ENCODE assay signal across 9 mouse cellular contexts in genomic region chr1:172295751-172296197, GRCm38 (mm10). TPM values are rescaled to one million over a fixed set of nuclear protein-coding genes. Genes with fewer than 3 reads are reported as not detected.
DNase-seq lines count a peak whose midpoint lies in the region; ATAC-seq lines count a peak whose summit lies in the region.
"Had no signal": no experiment of that assay in that cellular context is flagged by ENCODE, and none has a peak within 500 bp of the region (broad histone marks: within the 10 kb centered on the region; RNA-seq: fewer than 3 reads in every experiment).

No protein-coding gene starts in this region.

- no peaks in the 10 kb centered on the region for H3K27me3 ChIP-seq in embryonic facial prominence, embryonic 11.5 days (ENCODE audit: control insufficient read depth, insufficient read depth, low read length)
- H3K27me3 ChIP-seq in heart, embryonic 12.5 days (replicated peaks) = no peaks in the 10 kb centered on the region
- peaks cover 77% of the 10 kb centered on the region for H3K27me3 ChIP-seq in liver, embryonic 12.5 days (replicated peaks)

- ATAC-seq in embryonic facial prominence, embryonic 11.5 days (replicated peaks; ENCODE audit: insufficient number of reproducible peaks, low FRiP score, low TSS enrichment, low read depth) = no peak
- no peak for ATAC-seq in heart, embryonic 12.5 days (ENCODE audit: insufficient number of reproducible peaks, low FRiP score)
- ATAC-seq in megakaryocyte progenitor cell, adult 5-6 weeks (replicated peaks; ENCODE audit: poor library complexity) = 0 out of 2 replicates have a peak, but pooled peaks have one; percentile 26
- no peak for ATAC-seq in liver, embryonic 12.5 days

- peaks cover 6% of the 10 kb centered on the region; the same call in 1 of the 2 replicates for H3K4me1 ChIP-seq in embryonic facial prominence, embryonic 11.5 days (ENCODE audit: control insufficient read depth, insufficient read depth, low read length)
- peaks cover 58% of the 10 kb centered on the region for H3K4me1 ChIP-seq in heart, embryonic 12.5 days (replicated peaks)
- 0 out of 2 replicates have a peak, but pooled peaks cover 3% of the 10 kb centered on the region for H3K4me1 ChIP-seq in liver, embryonic 12.5 days

- no peaks in the 10 kb centered on the region for H3K36me3 ChIP-seq in embryonic facial prominence, embryonic 11.5 days (replicated peaks; ENCODE audit: control insufficient read depth, insufficient read depth, low read depth, low read length)
- H3K36me3 ChIP-seq in heart, embryonic 12.5 days = peaks cover 20% of the 10 kb centered on the region
- H3K36me3 ChIP-seq in liver, embryonic 12.5 days = no peaks in the 10 kb centered on the region

- 54% methylated on average over 4 of the region's 4 CpGs for WGBS in embryonic facial prominence, embryonic 11.5 days
- 31% methylated on average over 4 of the region's 4 CpGs for WGBS in heart, embryonic 12.5 days
- WGBS in liver, embryonic 12.5 days (ENCODE audit: insufficient replicate concordance) = 42% methylated on average over 4 of the region's 4 CpGs

- H3K4me2 ChIP-seq in embryonic facial prominence, embryonic 11.5 days (ENCODE audit: low read depth, low read length) = no peak overlapping the region
- peak overlapping the region; percentile 68 for H3K4me2 ChIP-seq in heart, embryonic 12.5 days
- no peak overlapping the region for H3K4me2 ChIP-seq in liver, embryonic 12.5 days

- DNase-seq in layer of hippocampus, postnatal 10 days (ENCODE audit: low spot score in 2 of 2) = peak; percentile 75 to 80
- DNase-seq in layer of hippocampus, adult 9-11 months = no peak
- DNase-seq in embryonic facial prominence, embryonic 11.5 days (ENCODE audit: low spot score) = no peak
- DNase-seq in adrenal gland, postnatal 25 days = no peak
- no peak for DNase-seq in embryo, embryonic 9.5 days (ENCODE audit: extremely low spot score)

- H3K27ac ChIP-seq in embryonic facial prominence, embryonic 11.5 days (replicated peaks; ENCODE audit: low read depth, low read length) = no peak overlapping the region
- peak overlapping the region; percentile 81 for H3K27ac ChIP-seq in heart, embryonic 12.5 days (ENCODE audit: poor library complexity, severe bottlenecking)
- no peak overlapping the region for H3K27ac ChIP-seq in liver, embryonic 12.5 days

- peak overlapping the region; percentile 33; the same call in 1 of the 2 replicates for H3K9ac ChIP-seq in embryonic facial prominence, embryonic 11.5 days (replicated peaks; ENCODE audit: low read length)
- peak overlapping the region; percentile 50; the same call in 1 of the 2 replicates for H3K9ac ChIP-seq in heart, embryonic 12.5 days
- no peak overlapping the region for H3K9ac ChIP-seq in liver, embryonic 12.5 days

- no peak overlapping the region for H3K4me3 ChIP-seq in embryonic facial prominence, embryonic 11.5 days (ENCODE audit: low read depth, low read length)
- no peak overlapping the region for H3K4me3 ChIP-seq in heart, embryonic 12.5 days
- no peak overlapping the region for H3K4me3 ChIP-seq in liver, embryonic 12.5 days

- H3K9me3 ChIP-seq in embryonic facial prominence, embryonic 11.5 days (replicated peaks; ENCODE audit: control insufficient read depth, low read length) = no peaks in the 10 kb centered on the region
- no peaks in the 10 kb centered on the region for H3K9me3 ChIP-seq in heart, embryonic 12.5 days (replicated peaks)
- no peaks in the 10 kb centered on the region for H3K9me3 ChIP-seq in liver, embryonic 12.5 days (replicated peaks)

RNA-seq across cellular contexts. Expression of gene Atp1a2, which starts 2.1 kb away (rescaled TPM):
- 100 to 1,000 TPM; 472 TPM for total RNA-seq in layer of hippocampus, postnatal 10 days (2021)
- 0.60 and 0.65 TPM in 2 replicates for polyA plus RNA-seq in embryonic facial prominence, embryonic 11.5 days (2014; fragmentation: Nextera tagmentation; extraction: Ambion mirVana)
- polyA plus RNA-seq in heart, embryonic 12.5 days (2016; fragmentation: Nextera tagmentation; extraction: Ambion mirVana) = 23.4 and 25.9 TPM in 2 replicates
- total RNA-seq in megakaryocyte progenitor cell, adult 5-6 weeks (2015) = not detected in 2 replicates
- not detected in 2 replicates for total RNA-seq in megakaryocyte progenitor cell, adult 5-6 weeks (2017)
- total RNA-seq in adrenal gland, postnatal 25 days (2021) = 110 and 122 TPM in 2 replicates
- 0.24 and 0.36 TPM in 2 replicates for polyA plus RNA-seq in liver, embryonic 12.5 days (2016; fragmentation: Nextera tagmentation; extraction: Ambion mirVana)

RNA-seq across cellular contexts. Expression of gene Kcnj9, which starts 33.3 kb away (rescaled TPM):
- 10 to 100 TPM; 38.4 to 46.7 TPM for total RNA-seq in layer of hippocampus, postnatal 10 days (2021)
- 0.54 and 0.65 TPM in 2 replicates for polyA plus RNA-seq in embryonic facial prominence, embryonic 11.5 days (2014; fragmentation: Nextera tagmentation; extraction: Ambion mirVana)
- not detected in 2 replicates for polyA plus RNA-seq in heart, embryonic 12.5 days (2016; fragmentation: Nextera tagmentation; extraction: Ambion mirVana)
- total RNA-seq in megakaryocyte progenitor cell, adult 5-6 weeks (2015) = not detected in 2 replicates
- not detected in 2 replicates for total RNA-seq in megakaryocyte progenitor cell, adult 5-6 weeks (2017)
- total RNA-seq in adrenal gland, postnatal 25 days (2021) = 0.18 TPM in 1 of 2 replicates, not detected in the other
- not detected in 2 replicates for polyA plus RNA-seq in liver, embryonic 12.5 days (2016; fragmentation: Nextera tagmentation; extraction: Ambion mirVana)

RNA-seq across cellular contexts. Expression of gene Igsf8, which starts 34.3 kb away (rescaled TPM):
- 100 to 1,000 TPM; 178 to 204 TPM for total RNA-seq in layer of hippocampus, postnatal 10 days (2021)
- 30.1 and 36.7 TPM in 2 replicates for polyA plus RNA-seq in embryonic facial prominence, embryonic 11.5 days (2014; fragmentation: Nextera tagmentation; extraction: Ambion mirVana)
- polyA plus RNA-seq in heart, embryonic 12.5 days (2016; fragmentation: Nextera tagmentation; extraction: Ambion mirVana) = 24.0 and 26.1 TPM in 2 replicates
- 28.8 and 29.7 TPM in 2 replicates for total RNA-seq in megakaryocyte progenitor cell, adult 5-6 weeks (2015)
- total RNA-seq in megakaryocyte progenitor cell, adult 5-6 weeks (2017) = 25.5 and 30.6 TPM in 2 replicates
- 33.7 and 48.7 TPM in 2 replicates for total RNA-seq in adrenal gland, postnatal 25 days (2021)
- 19.0 and 20.5 TPM in 2 replicates for polyA plus RNA-seq in liver, embryonic 12.5 days (2016; fragmentation: Nextera tagmentation; extraction: Ambion mirVana)

RNA-seq across cellular contexts. Expression of gene Atp1a4, which starts 37.6 kb away (rescaled TPM):
- not detected for total RNA-seq in layer of hippocampus, postnatal 10 days (2021)
- not detected in 2 replicates for polyA plus RNA-seq in embryonic facial prominence, embryonic 11.5 days (2014; fragmentation: Nextera tagmentation; extraction: Ambion mirVana)
- polyA plus RNA-seq in heart, embryonic 12.5 days (2016; fragmentation: Nextera tagmentation; extraction: Ambion mirVana) = 0.17 and 0.19 TPM in 2 replicates
- not detected in 2 replicates for total RNA-seq in megakaryocyte progenitor cell, adult 5-6 weeks (2015)
- total RNA-seq in megakaryocyte progenitor cell, adult 5-6 weeks (2017) = not detected in 2 replicates
- total RNA-seq in adrenal gland, postnatal 25 days (2021) = 0.88 and 2.3 TPM in 2 replicates
- polyA plus RNA-seq in liver, embryonic 12.5 days (2016; fragmentation: Nextera tagmentation; extraction: Ambion mirVana) = not detected in 2 replicates
- polyA plus RNA-seq: frontal cortex, adult 2 months had no signal

RNA-seq across cellular contexts. Expression of gene Kcnj10, which starts 45.2 kb away (rescaled TPM):
- 10 to 100 TPM; 70.7 to 73.5 TPM for total RNA-seq in layer of hippocampus, postnatal 10 days (2021)
- 0.07 and 0.11 TPM in 2 replicates for polyA plus RNA-seq in embryonic facial prominence, embryonic 11.5 days (2014; fragmentation: Nextera tagmentation; extraction: Ambion mirVana)
- polyA plus RNA-seq in heart, embryonic 12.5 days (2016; fragmentation: Nextera tagmentation; extraction: Ambion mirVana) = not detected in 2 replicates
- 0.20 and 0.24 TPM in 2 replicates for total RNA-seq in megakaryocyte progenitor cell, adult 5-6 weeks (2015)
- 0.04 and 0.14 TPM in 2 replicates for total RNA-seq in megakaryocyte progenitor cell, adult 5-6 weeks (2017)
- 0.39 and 0.48 TPM in 2 replicates for total RNA-seq in adrenal gland, postnatal 25 days (2021)
- polyA plus RNA-seq in liver, embryonic 12.5 days (2016; fragmentation: Nextera tagmentation; extraction: Ambion mirVana) = 0.02 and 0.07 TPM in 2 replicates

Comparison
In these comparisons a context has a peak if more than half of its experiments do, and no peak if none do; other contexts are left out.
1. DNase-seq: peak in layer of hippocampus, postnatal 10 days (2 of 2); none in layer of hippocampus, adult 9-11 months (single experiment), embryonic facial prominence, embryonic 11.5 days (single experiment), adrenal gland, postnatal 25 days (single experiment) and embryo, embryonic 9.5 days (single experiment).
2. RNA of gene Atp1a2, which starts 2.1 kb away (total RNA-seq): 472 TPM in layer of hippocampus, postnatal 10 days and 110 to 122 TPM in adrenal gland, postnatal 25 days; not detected in megakaryocyte progenitor cell, adult 5-6 weeks; every median in the first group is over 100 times any median in the second.
3. RNA of gene Kcnj9, which starts 33.3 kb away (total RNA-seq): 38.4 to 46.7 TPM in layer of hippocampus, postnatal 10 days; 0.18 TPM in adrenal gland, postnatal 25 days and not detected in megakaryocyte progenitor cell, adult 5-6 weeks; every median in the first group is over 10 times any median in the second.